Mouse (Mus musculus): ENCODE measurements at regions not wholly inside any gene's neighbourhood (a gene's known extent, or its start where the extent isn't known, plus 50 kb on each side); places are given as distances from the start of the nearest gene placed in this dataset.

- no peak for DNase-seq (ENCODE audit: low read depth, low spot score)
These were observed 688.1 kb downstream of the Gm826 start for GRCm38 (mm10) chr2:159645861-159646260.

DNA sequence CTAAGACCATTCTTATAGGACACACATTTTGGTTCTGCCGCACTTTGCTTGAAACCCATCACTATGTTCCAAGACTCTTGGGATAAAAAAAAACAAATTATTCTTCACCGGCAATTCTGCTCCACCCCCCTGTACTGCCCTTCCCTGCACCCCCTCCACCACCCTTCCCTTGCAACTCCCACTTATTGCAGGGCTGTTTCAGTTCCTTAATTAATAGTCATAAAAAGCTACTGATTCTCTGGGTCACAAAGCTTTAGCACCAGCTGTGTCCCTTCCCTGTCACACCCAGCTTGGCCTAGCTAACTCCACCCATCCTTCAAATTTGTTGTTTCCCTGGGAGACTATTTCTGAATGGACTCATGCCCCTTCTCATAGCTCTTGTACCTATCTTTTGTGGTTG, 687.4 kb downstream of the Gm826 start:
- no peak for DNase-seq (ENCODE audit: low read depth, low spot score)

DNA sequence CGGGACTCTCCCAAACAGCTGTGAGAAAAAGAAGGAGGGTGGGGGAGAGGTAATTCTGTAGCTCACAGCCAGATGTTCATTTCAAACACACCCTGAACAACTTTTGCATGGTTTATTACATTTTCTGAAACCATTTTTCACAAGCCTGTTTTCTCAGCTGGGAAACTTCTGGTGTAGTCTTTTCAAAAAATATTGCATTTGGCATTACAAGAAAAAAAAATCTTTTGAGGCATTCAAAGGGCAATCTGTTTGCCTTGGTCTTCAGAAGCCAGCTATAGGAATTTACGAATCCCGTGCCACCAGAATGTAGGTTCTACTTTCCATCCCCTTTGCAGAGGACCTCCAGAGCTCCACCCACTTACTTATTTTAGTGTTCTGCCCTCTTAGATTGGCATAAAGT, 681.7 kb downstream of the Gm826 start:
- no peak for DNase-seq (ENCODE audit: low read depth, low spot score)

GRCm38 (mm10) chr2:159676845-159677244, 657.1 kb downstream of the Gm826 start:
- DNase-seq (ENCODE audit: low read depth, low spot score), result no peak

GRCm38 (mm10) chr2:159680641-159681040, 653.3 kb downstream of the Gm826 start:
- DNase-seq (ENCODE audit: low read depth, low spot score), result no peak

- no peak for DNase-seq (ENCODE audit: low read depth, low spot score)
These were observed 630.9 kb downstream of the Gm826 start for GRCm38 (mm10) chr2:159703100-159703499.

- no peak for DNase-seq (ENCODE audit: low read depth, low spot score)
These were observed 625.8 kb downstream of the Gm826 start for GRCm38 (mm10) chr2:159708141-159708540.

- no peak for DNase-seq (ENCODE audit: low read depth, low spot score)
These were observed 619.3 kb downstream of the Gm826 start for GRCm38 (mm10) chr2:159714633-159715032.

DNA sequence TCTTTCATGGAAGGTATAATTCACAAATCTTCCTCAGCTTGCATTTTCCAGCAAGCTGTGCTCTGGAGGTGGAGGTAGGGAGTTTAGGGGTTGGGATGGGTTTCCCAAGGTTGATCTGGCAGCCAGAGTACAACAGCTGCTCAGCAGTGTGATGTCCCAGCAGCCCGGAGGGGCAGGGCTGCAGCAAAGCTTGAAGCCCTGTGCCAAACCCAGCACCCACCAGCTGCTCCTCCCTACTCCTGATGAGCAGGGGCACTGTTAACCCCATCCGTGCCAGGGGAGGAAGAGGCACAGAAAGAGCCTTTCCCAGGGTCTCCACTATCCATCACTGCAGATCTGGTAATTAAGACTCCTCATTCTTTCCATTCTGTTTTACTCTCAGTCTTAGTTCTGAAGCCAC, 615.2 kb downstream of the Gm826 start:
- no peak for DNase-seq (ENCODE audit: low read depth, low spot score)

DNA sequence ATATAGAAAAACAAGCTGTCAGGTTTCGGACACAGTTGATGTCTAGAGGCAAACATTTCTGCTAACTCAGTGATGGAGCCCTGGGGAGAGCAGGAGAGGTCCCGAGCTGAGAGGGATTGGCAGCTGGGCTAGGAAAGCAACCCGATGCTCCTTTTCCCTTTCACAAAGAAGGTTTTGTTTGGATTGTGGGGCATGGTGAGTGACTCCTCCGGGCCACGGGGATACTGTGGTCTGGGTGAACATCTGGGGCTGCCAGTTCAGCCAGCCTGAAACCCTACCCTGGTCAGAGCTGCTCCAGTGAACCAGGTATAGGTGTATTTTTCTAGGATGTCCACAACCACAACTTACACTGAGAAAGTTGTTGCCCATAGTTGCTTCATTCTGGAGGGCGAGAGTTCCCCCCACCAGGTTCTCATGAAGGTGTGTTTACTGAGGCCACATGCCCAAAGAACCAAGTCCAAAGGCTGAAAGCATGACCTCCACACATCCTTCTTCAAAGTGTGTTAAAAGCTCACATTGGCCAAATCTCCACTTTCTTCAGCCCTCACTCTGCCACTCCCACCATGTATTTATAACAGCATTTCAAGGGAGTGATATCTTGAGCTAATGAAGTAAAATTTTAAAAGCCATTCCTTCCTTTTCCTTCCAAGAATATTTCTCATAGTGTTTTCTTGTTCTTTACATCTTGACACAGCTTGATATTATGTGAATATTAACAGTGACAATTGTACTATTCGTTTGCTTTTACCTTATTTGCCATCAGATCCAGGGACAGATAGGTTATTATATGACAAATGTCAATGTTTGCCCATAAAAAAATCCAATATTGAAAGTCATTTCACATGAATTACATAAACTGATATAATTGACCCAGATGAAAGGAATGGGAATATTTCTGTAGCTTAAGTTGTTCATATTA, 608.5 kb downstream of the Gm826 start:
- DNase-seq (ENCODE audit: low read depth, low spot score), result no peak

DNA sequence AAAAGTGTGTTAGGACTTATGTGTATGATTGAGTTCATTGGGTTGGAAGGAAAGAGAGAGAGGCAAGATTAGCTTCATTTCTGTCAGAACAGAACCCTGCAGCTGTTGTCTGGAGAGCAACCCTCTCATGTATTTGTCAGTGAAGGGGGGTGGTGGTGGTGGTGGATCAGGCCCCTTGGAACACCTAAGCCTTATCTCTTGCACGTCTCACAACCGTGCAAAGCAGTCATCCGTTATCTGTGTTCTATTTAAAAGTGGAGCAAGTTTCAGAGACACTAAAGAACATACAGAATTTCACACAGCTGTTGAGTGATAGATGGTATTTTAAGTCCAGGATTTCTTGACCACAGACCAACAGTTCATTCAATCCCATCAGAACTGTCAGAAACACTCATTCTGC, 604.7 kb downstream of the Gm826 start:
- DNase-seq (ENCODE audit: low read depth, low spot score), result no peak

DNA sequence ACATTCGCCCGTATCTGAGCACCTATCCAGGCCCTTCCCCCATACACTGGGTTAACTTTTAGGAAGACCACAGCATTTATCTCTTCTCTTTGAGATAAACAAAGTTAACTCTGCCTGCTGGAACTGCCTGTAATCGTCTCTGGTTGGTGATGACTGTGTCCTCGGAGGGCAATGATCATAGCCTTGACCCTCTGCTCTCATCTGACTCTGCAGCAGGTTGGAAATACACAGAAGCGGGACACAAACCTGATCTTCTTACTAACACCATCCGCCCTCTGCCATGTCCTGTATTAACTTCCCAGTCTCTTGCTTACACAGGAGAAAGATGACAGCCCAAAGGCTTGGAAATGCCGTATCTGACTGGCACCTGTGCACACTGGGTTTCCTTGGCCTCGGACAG, 603.7 kb downstream of the Gm826 start:
- DNase-seq (ENCODE audit: low read depth, low spot score), result no peak

- no peak for DNase-seq (ENCODE audit: low read depth, low spot score)
These were observed 602.7 kb downstream of the Gm826 start for GRCm38 (mm10) chr2:159731305-159731704.

DNA sequence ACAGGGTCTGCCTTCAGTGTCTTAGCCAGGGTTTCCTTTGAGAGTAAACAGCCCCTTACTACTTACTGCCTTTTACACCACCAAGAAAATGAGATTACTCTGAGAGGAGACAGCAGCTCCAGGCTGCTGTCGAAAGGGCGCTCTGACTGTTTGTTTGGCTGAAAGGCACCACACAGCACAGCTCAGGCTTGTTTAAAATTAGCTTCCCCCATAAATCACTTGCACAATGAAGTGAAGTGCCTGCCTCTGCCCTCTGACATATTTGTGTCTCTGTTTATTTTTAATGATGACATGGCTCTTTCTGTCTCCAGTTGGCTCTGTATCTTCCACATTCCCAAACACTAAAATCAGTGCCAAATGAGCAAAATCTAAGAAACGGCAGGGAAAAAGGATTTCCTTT, 601.5 kb downstream of the Gm826 start:
- DNase-seq (ENCODE audit: low read depth, low spot score), result no peak

DNA sequence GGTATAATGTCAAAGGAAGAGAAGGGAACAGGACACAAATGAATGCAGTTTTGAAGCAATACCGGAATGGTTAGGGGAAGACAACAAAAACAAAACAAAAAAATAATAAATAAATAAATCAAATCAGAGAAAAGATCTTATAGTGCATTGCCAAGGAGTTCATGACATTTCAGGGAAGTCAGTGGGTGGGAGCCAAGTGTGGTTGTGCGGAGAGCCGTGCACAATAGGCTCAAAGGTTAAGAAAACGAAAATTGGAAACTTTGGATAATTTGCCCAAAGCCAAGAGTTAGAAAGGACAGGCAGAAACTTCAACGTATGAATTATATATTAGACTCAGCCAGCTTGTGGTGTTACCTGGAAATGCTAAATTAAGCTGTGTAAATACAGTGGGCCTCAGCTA, 599.4 kb downstream of the Gm826 start:
- no peak for DNase-seq (ENCODE audit: low read depth, low spot score)

DNA sequence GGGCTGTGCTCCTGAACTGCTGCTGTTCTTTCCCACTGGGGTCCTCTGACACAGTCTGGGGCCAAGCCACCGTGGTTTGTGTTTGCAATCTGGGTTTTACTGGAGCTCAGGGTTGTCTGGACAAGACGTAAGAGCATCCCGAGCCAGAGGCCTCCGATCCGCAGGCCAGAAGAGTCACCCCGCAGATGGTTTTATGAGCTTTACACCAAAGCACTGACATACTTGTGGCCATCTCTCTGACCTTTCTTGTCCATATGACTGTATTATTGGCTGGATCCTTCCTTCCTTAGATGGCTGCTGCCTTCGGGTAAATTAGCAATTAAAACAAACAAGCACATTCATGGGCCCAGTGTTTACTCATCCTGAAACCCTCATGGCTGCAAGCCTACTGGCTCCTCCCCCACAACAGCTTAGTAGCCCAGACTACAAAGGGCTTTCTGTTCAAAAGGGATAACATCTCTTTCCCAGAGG, 578.4 kb downstream of the Gm826 start:
- no peak for DNase-seq (ENCODE audit: low read depth, low spot score)

- no peak for DNase-seq (ENCODE audit: low read depth, low spot score)
These were observed 573.2 kb downstream of the Gm826 start for GRCm38 (mm10) chr2:159760806-159761205.

GRCm38 (mm10) chr2:159763115-159763514, 570.8 kb downstream of the Gm826 start:
- no peak for DNase-seq (ENCODE audit: low read depth, low spot score)

All from CD4-positive helper T cell, adult 2 months (primary cell).